Mouse (Mus musculus) myocyte (in vitro differentiated cells): ENCODE data around the gene Nfkb1.

Source experiments
- POLR2A ChIP-seq: IDR thresholded peaks from one replicate; pipeline ENCODE4 v1.6.1; 2011; ENCODE audit warnings: low read depth, mild to moderate bottlenecking, control low read depth, moderate library complexity; ENCODE audit not compliant: insufficient read length
- REST ChIP-seq: IDR thresholded peaks from one replicate; pipeline ENCODE4 v1.6.1; 2011; ENCODE audit warnings: mild to moderate bottlenecking, control low read depth, moderate library complexity; ENCODE audit not compliant: insufficient read depth, insufficient read length

DNA sequence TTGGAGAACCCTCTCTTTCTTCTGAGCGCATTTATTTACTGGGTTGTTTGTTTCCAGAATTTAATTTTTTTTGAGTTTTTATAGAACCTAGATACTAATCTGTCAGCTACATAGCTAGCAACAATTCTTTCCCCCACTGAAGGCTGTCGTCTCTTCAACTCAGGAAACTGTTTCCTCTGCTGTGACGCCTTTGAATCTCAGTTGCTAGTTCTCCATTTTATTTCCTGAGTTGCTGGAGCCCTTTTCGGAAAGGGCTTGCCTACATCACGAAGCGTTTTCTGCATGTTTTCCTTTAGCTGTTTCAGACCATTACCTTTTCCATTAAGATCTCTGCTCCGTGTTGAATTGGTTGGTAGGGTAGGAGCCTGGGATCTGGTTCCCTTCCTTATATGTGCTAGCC lies 74.6 kb downstream of the Nfkb1 start:
- no peak for TF ChIP-seq POLR2A
- no peak for TF ChIP-seq REST
